Mouse (Mus musculus): Measurements from ENCODE around the gene Atp2b2. TPM values are rescaled to one million over a fixed set of nuclear protein-coding genes. Genes with fewer than 3 reads are reported as not detected.

Atp2b2 gene
- total and polyA plus RNA-seq, 3 experiments: 0.04 TPM; not detected in 2

GRCm38 (mm10) chr6:113908066-113908465 lies 134.3 kb downstream of the Atp2b2 start:
- H3K4me1 ChIP-seq (ENCODE audit: control insufficient read depth in 1 of 2, insufficient read depth in 2 of 2, low read length in 2 of 2): no peaks in the 10 kb centered on the region
- no peaks in the 10 kb centered on the region for H3K27me3 ChIP-seq (ENCODE audit: control insufficient read depth in 1 of 2, insufficient read depth in 2 of 2, low read length in 2 of 2)
- H3K36me3 ChIP-seq (ENCODE audit: control insufficient read depth in 1 of 2, insufficient read depth in 2 of 2, low read length in 2 of 2): no peaks in the 10 kb centered on the region
- TF ChIP-seq NRF1 (IDR thresholded peaks at IDR 0.05; ENCODE audit: insufficient read depth, low read depth, low read length, poor library complexity, severe bottlenecking): no peak
- no peak for TF ChIP-seq MYC (IDR thresholded peaks at IDR 0.05; ENCODE audit: low read depth, low read length)
- TF ChIP-seq ELF1 (IDR thresholded peaks at IDR 0.05; ENCODE audit: low read depth, low read length): no peak
- no peak for TF ChIP-seq POLR2AphosphoS5 (IDR thresholded peaks at IDR 0.05; ENCODE audit: borderline replicate concordance, low read depth, low read length)
- no peak for TF ChIP-seq CHD2 (IDR thresholded peaks at IDR 0.05; ENCODE audit: low read length)
- no peak for TF ChIP-seq MEF2A (IDR thresholded peaks at IDR 0.05; ENCODE audit: extremely low read depth, insufficient replicate concordance, low read depth, low read length, poor library complexity, severe bottlenecking)
- no peak for TF ChIP-seq POLR2A (IDR thresholded peaks at IDR 0.05; ENCODE audit: control insufficient read depth in 1 of 2, insufficient read depth in 1 of 2, low read depth in 1 of 2, low read length in 2 of 2, poor library complexity in 1 of 2)
- no peak for TF ChIP-seq CTCF (IDR thresholded peaks at IDR 0.05 in 2 of 3, conservative IDR thresholded peaks at IDR 0.05 in 1 of 3; ENCODE audit: control insufficient read depth in 1 of 3, insufficient read depth in 1 of 3, low read depth in 2 of 3, low read length in 3 of 3, poor library complexity in 1 of 3, severe bottlenecking in 1 of 3)
- no peak for TF ChIP-seq ZNF384 (IDR thresholded peaks at IDR 0.05; ENCODE audit: low read depth, low read length)
- no peak for TF ChIP-seq ZMIZ1 (IDR thresholded peaks at IDR 0.05; ENCODE audit: low read depth, low read length)
- no peak for TF ChIP-seq ETS1 (IDR thresholded peaks at IDR 0.05; ENCODE audit: low read depth, low read length)
- H3K27ac ChIP-seq (ENCODE audit: control insufficient read depth, low read depth, low read length): no peak overlapping the region
- no peaks in the 10 kb centered on the region for H3K9me3 ChIP-seq (replicated peaks; ENCODE audit: insufficient read depth, low read length)
- no peak overlapping the region for H3K9ac ChIP-seq (ENCODE audit: control insufficient read depth, low read depth, low read length, poor library complexity, severe bottlenecking)
- no peak for DNase-seq (ENCODE audit: low read depth, low spot score)
- no peaks in the 10 kb centered on the region for H3K79me2 ChIP-seq (ENCODE audit: control insufficient read depth, insufficient read depth, low read length, poor library complexity)
- H3K4me3 ChIP-seq (ENCODE audit: control insufficient read depth in 1 of 2, insufficient read depth in 1 of 2, low read depth in 2 of 2, low read length in 2 of 2): no peak overlapping the region

GRCm38 (mm10) chr6:113904406-113904805 lies 138.0 kb downstream of the Atp2b2 start:
- no peaks in the 10 kb centered on the region for H3K27me3 ChIP-seq (ENCODE audit: control insufficient read depth in 1 of 2, insufficient read depth in 2 of 2, low read length in 2 of 2)
- H3K9me3 ChIP-seq (replicated peaks; ENCODE audit: insufficient read depth, low read length): no peaks in the 10 kb centered on the region
- H3K4me3 ChIP-seq (ENCODE audit: control insufficient read depth in 1 of 2, insufficient read depth in 1 of 2, low read depth in 2 of 2, low read length in 2 of 2): no peak overlapping the region
- no peak for DNase-seq (ENCODE audit: low read depth, low spot score)
- TF ChIP-seq SMC3 (IDR thresholded peaks at IDR 0.05; ENCODE audit: low read depth, low read length) (no peak), TBP (IDR thresholded peaks at IDR 0.05; ENCODE audit: low read depth, low read length) (no peak), MAZ (IDR thresholded peaks at IDR 0.05; ENCODE audit: low read depth, low read length) (no peak), GATA1 (IDR thresholded peaks at IDR 0.05; ENCODE audit: low read depth, low read length) (no peak), TAL1 (IDR thresholded peaks at IDR 0.05; ENCODE audit: low read length) (no peak), NELFE (IDR thresholded peaks at IDR 0.05; ENCODE audit: low read depth, low read length) (no peak), GABPA (IDR thresholded peaks at IDR 0.05; ENCODE audit: low read depth, low read length) (no peak)
- no peaks in the 10 kb centered on the region for H3K79me2 ChIP-seq (ENCODE audit: control insufficient read depth, insufficient read depth, low read length, poor library complexity)
- no peaks in the 10 kb centered on the region for H3K36me3 ChIP-seq (ENCODE audit: control insufficient read depth in 1 of 2, insufficient read depth in 2 of 2, low read length in 2 of 2)
- H3K4me1 ChIP-seq (ENCODE audit: control insufficient read depth in 1 of 2, insufficient read depth in 2 of 2, low read length in 2 of 2): no peaks in the 10 kb centered on the region
- H3K9ac ChIP-seq (ENCODE audit: control insufficient read depth, low read depth, low read length, poor library complexity, severe bottlenecking): no peak overlapping the region
- no peak overlapping the region for H3K27ac ChIP-seq (ENCODE audit: control insufficient read depth, low read depth, low read length)

All from MEL (cell line).